Comparison of ENCODE assay signal across 8 mouse cellular contexts in the genomic region with DNA sequence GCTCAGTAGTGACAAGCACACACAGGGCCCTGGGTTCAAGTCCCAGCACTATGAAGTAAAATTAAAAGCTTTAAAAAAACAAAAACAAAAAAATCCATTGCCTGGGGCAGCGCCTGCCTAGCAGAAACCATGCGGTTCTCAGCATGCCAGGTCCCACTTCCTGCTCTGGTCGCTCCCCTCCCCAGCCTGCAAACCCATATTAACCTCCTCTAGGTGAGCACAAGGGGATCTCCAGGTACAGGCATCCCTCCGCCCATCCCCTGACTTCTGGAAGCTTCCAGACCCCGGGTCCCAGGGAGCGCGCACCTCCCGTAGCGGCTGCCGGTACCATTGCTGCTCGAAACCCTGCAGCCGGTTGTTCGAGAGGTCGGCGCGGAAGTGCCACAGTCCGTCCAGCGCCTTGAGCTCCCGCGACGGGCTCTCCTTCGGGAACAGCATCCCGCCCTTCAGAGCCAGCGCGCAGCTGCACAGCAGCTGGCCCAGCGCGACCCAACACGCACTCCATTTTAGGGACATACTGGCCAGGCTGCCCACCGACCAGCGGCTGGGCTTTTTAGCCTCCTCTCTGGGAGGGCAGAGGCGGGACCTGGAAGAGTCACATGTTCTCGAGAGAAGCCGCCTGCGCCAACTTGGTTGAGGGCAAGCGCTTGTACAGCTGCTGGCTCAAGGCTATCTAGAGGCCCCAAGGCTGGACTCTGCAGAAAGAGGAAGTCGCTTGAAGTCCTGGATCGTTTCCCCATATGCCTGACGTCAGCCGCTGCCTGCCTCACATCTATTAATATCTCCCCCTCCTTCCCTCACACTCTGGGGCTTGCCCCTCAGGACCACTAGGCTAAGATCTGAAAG. TPM values are rescaled to one million over a fixed set of nuclear protein-coding genes. Genes with fewer than 3 reads are reported as not detected.
A peak's percentile ranks its signal among the peaks of the same experiment; 100 is the strongest.
DNase-seq lines count a peak whose midpoint lies in the region; ATAC-seq and TF ChIP-seq lines count a peak whose summit lies in the region.

Gene Gusb, minus strand, starts transcription at position 749 of the 846 bp plus-strand sequence.

- H3K9ac ChIP-seq in kidney, embryonic 14.5 days (ENCODE audit: low read depth, low read length), result peak within 1 kb of the TSS; percentile 67
- peak within 1 kb of the TSS; percentile 75 for H3K9ac ChIP-seq in limb, embryonic 14.5 days (ENCODE audit: low read depth, low read length, severe bottlenecking)
- H3K9ac ChIP-seq in midbrain, embryonic 16.5 days (ENCODE audit: low read depth, low read length), result peak within 1 kb of the TSS; percentile 61

- peaks cover 5% of the 10 kb centered on the region; the same call in 1 of the 2 replicates for H3K36me3 ChIP-seq in kidney, embryonic 14.5 days (ENCODE audit: control insufficient read depth, insufficient read depth, low read length)
- H3K36me3 ChIP-seq in limb, embryonic 14.5 days (ENCODE audit: control insufficient read depth, insufficient read depth, low read length), result 0 out of 2 replicates have a peak, but pooled peaks cover 4% of the 10 kb centered on the region
- H3K36me3 ChIP-seq in midbrain, embryonic 16.5 days (ENCODE audit: control insufficient read depth, insufficient read depth, low read length), result no peaks in the 10 kb centered on the region
- peaks cover 5% of the 10 kb centered on the region for H3K36me3 ChIP-seq in spleen, adult 2 months (ENCODE audit: control insufficient read depth, insufficient read depth, low read length)

- peaks cover 3% of the 10 kb centered on the region; the same call in 1 of the 2 replicates for H3K4me1 ChIP-seq in bone marrow, adult 2 months (ENCODE audit: control insufficient read depth, insufficient read depth, low read length)
- H3K4me1 ChIP-seq in embryonic fibroblast, embryonic 13.5 days (ENCODE audit: control insufficient read depth, insufficient read depth, low read length), result peaks cover 9% of the 10 kb centered on the region; the same call in 1 of the 2 replicates
- peaks cover 10% of the 10 kb centered on the region; the same call in 1 of the 2 replicates for H3K4me1 ChIP-seq in kidney, embryonic 14.5 days (ENCODE audit: control insufficient read depth, insufficient read depth, low read length)
- H3K4me1 ChIP-seq in limb, embryonic 14.5 days (ENCODE audit: control insufficient read depth, insufficient read depth, low read length), result peaks cover 11% of the 10 kb centered on the region
- H3K4me1 ChIP-seq in midbrain, embryonic 16.5 days (ENCODE audit: control insufficient read depth, insufficient read depth, low read length), result peaks cover 8% of the 10 kb centered on the region
- H3K4me1 ChIP-seq in spleen, adult 2 months (ENCODE audit: control insufficient read depth, insufficient read depth, insufficient read length), result peaks cover 8% of the 10 kb centered on the region; the same call in 1 of the 2 replicates

- H3K4me2 ChIP-seq in kidney, embryonic 14.5 days (replicated peaks; ENCODE audit: low read depth, low read length), result peak within 1 kb of the TSS; percentile 73
- peak within 1 kb of the TSS; percentile 63 for H3K4me2 ChIP-seq in limb, embryonic 14.5 days (replicated peaks; ENCODE audit: low read depth, low read length, severe bottlenecking)
- peak within 1 kb of the TSS; percentile 82 for H3K4me2 ChIP-seq in midbrain, embryonic 16.5 days (ENCODE audit: low read length)

- ATAC-seq in kidney, embryonic 14.5 days (ENCODE audit: low FRiP score, low TSS enrichment), result peak; percentile 91
- ATAC-seq in limb, embryonic 14.5 days (ENCODE audit: low FRiP score, low read depth), result peak; percentile 91
- ATAC-seq in midbrain, embryonic 16.5 days, result peak; percentile 92

- peaks cover 6% of the 10 kb centered on the region; the same call in 1 of the 2 replicates for H3K9me3 ChIP-seq in kidney, embryonic 14.5 days (ENCODE audit: control insufficient read depth, low read length)
- no peaks in the 10 kb centered on the region for H3K9me3 ChIP-seq in limb, embryonic 14.5 days (ENCODE audit: control insufficient read depth, low read length)
- H3K9me3 ChIP-seq in midbrain, embryonic 16.5 days (replicated peaks; ENCODE audit: control insufficient read depth, low read length, poor library complexity, severe bottlenecking), result no peaks in the 10 kb centered on the region; the same call in 1 of the 2 replicates

- under 1% methylated on average over 39 of the region's 39 CpGs for WGBS in bone marrow, adult 2 months
- under 1% methylated on average over 39 of the region's 39 CpGs for WGBS in kidney, embryonic 14.5 days
- WGBS in limb, embryonic 14.5 days, result under 1% methylated on average over 39 of the region's 39 CpGs
- whole genome bisulfite sequencing in midbrain, embryonic 16.5 days, result under 1% methylated on average over 39 of the region's 39 CpGs
- WGBS in spleen, adult 2 months, result under 1% methylated on average over 39 of the region's 39 CpGs

- peak within 1 kb of the TSS; percentile 89 for H3K4me3 ChIP-seq in bone marrow, adult 2 months (replicated peaks; ENCODE audit: control insufficient read depth, low read depth, low read length)
- peak within 1 kb of the TSS; percentile 68 for H3K4me3 ChIP-seq in embryonic fibroblast, embryonic 13.5 days (ENCODE audit: insufficient read depth, low read length)
- H3K4me3 ChIP-seq in kidney, embryonic 14.5 days (ENCODE audit: low read length), result peak within 1 kb of the TSS; percentile 74
- peak within 1 kb of the TSS; percentile 67 for H3K4me3 ChIP-seq in limb, embryonic 14.5 days (replicated peaks; ENCODE audit: low read length)
- H3K4me3 ChIP-seq in midbrain, embryonic 16.5 days (ENCODE audit: low read depth, low read length), result peak within 1 kb of the TSS; percentile 46
- H3K4me3 ChIP-seq in spleen, adult 2 months (ENCODE audit: extremely low read depth, insufficient read depth, insufficient read length), result peak within 1 kb of the TSS; percentile 99

- peak; percentile 98 for DNase-seq in 3T3-L1 (ENCODE audit: low read depth, low spot score)
- DNase-seq in heart, adult 9 months (ENCODE audit: low spot score in 2 of 2), result peak; percentile 91 to 95
- DNase-seq in limb, embryonic 14.5 days (ENCODE audit: low spot score), result peak; percentile 83
- peak; percentile 54 to 74 for DNase-seq in spleen, adult 2 months (ENCODE audit: low read depth in 1 of 2, low spot score in 2 of 2)

- no peaks in the 10 kb centered on the region for H3K27me3 ChIP-seq in kidney, embryonic 14.5 days (ENCODE audit: control insufficient read depth, insufficient read depth, low read length)
- no peaks in the 10 kb centered on the region for H3K27me3 ChIP-seq in limb, embryonic 14.5 days (ENCODE audit: control insufficient read depth, insufficient read depth, low read length)
- H3K27me3 ChIP-seq in midbrain, embryonic 16.5 days (ENCODE audit: control insufficient read depth, insufficient read depth, low read depth, low read length), result no peaks in the 10 kb centered on the region
- no peaks in the 10 kb centered on the region for H3K27me3 ChIP-seq in spleen, adult 2 months (ENCODE audit: control insufficient read depth, insufficient read depth, low read length)

- peak within 1 kb of the TSS; percentile 91 for H3K27ac ChIP-seq in bone marrow, adult 2 months (ENCODE audit: control insufficient read depth, insufficient read depth, low read depth, low read length, poor library complexity)
- peak within 1 kb of the TSS; percentile 21 for H3K27ac ChIP-seq in embryonic fibroblast, embryonic 13.5 days (ENCODE audit: insufficient read depth, low read length)
- peak within 1 kb of the TSS; percentile 79 for H3K27ac ChIP-seq in kidney, embryonic 14.5 days (ENCODE audit: low read depth, low read length)
- peak within 1 kb of the TSS; percentile 72 for H3K27ac ChIP-seq in limb, embryonic 14.5 days (replicated peaks; ENCODE audit: low read depth, low read length)
- H3K27ac ChIP-seq in midbrain, embryonic 16.5 days (ENCODE audit: low read length), result peak within 1 kb of the TSS; percentile 63; the same call in 1 of the 2 replicates
- peak within 1 kb of the TSS; percentile 91 for H3K27ac ChIP-seq in spleen, adult 2 months (ENCODE audit: insufficient read depth, low read length)

- TF ChIP-seq CTCF in bone marrow, adult 2 months (IDR thresholded peaks at IDR 0.05; ENCODE audit: control insufficient read depth, insufficient read depth, low read length), result no peak
- no peak for TF ChIP-seq CTCF in embryonic fibroblast, embryonic 13.5 days (IDR thresholded peaks at IDR 0.05; ENCODE audit: borderline replicate concordance, insufficient read depth, low read length)
- no peak for TF ChIP-seq CTCF in spleen, adult 2 months (IDR thresholded peaks at IDR 0.05; ENCODE audit: extremely low read depth, insufficient read depth, insufficient read length, insufficient replicate concordance)

- peak; percentile 77; the same call in 1 of the 2 replicates for TF ChIP-seq POLR2A in bone marrow, adult 2 months (IDR thresholded peaks at IDR 0.05; ENCODE audit: borderline replicate concordance, control insufficient read depth, low read depth, low read length)
- peak; percentile 95 for TF ChIP-seq POLR2A in embryonic fibroblast, embryonic 13.5 days (IDR thresholded peaks at IDR 0.05; ENCODE audit: low read depth, low read length)
- TF ChIP-seq POLR2A in limb, embryonic 14.5 days (IDR thresholded peaks at IDR 0.05; ENCODE audit: borderline replicate concordance, extremely low read depth, insufficient read depth, insufficient read length), result peak; percentile 85; the same call in 1 of the 2 replicates
- peak; percentile 72 for TF ChIP-seq POLR2A in spleen, adult 2 months (IDR thresholded peaks at IDR 0.05; ENCODE audit: low read depth, low read length)

RNA-seq across cellular contexts. Expression of gene Gusb, which starts in this region (rescaled TPM):
- polyA plus RNA-seq in bone marrow, adult 2 months (2011; ENCODE audit: insufficient read depth, insufficient read length, low replicate concordance, missing spikeins), result 14.5 and 22.6 TPM in 2 replicates
- polyA plus RNA-seq in embryonic fibroblast, embryonic 13.5 days (2011; ENCODE audit: insufficient read length, low read depth, missing spikeins), result 43.4 and 49.9 TPM in 2 replicates
- polyA plus RNA-seq in kidney, embryonic 14.5 days (2014; fragmentation: Nextera tagmentation; extraction: Ambion mirVana), result 49.8 and 58.7 TPM in 2 replicates
- polyA plus RNA-seq in limb, embryonic 14.5 days (2012; rRNA removed), result 37.2 and 43.5 TPM in 2 replicates
- polyA plus RNA-seq in limb, embryonic 14.5 days (2014; fragmentation: Nextera tagmentation; extraction: Ambion mirVana), result 54.4 and 57.5 TPM in 2 replicates
- polyA plus RNA-seq in midbrain, embryonic 16.5 days (2015; fragmentation: Nextera tagmentation; extraction: Ambion mirVana), result 30.3 and 31.5 TPM in 2 replicates
- 39.9 and 46.2 TPM in 2 replicates for polyA plus RNA-seq in spleen, adult 2 months (2012; rRNA removed)

Comparison
In these comparisons a context has a peak if more than half of its experiments do, and no peak if none do; other contexts are left out.
1. Peak in every context shown above with its lines: DNase-seq, ATAC-seq, H3K4me3 ChIP-seq and H3K27ac ChIP-seq.
2. H3K27ac ChIP-seq: peak in every context shown above with its lines; median percentile 91 in bone marrow, adult 2 months; 91 in spleen, adult 2 months; 79 in kidney, embryonic 14.5 days; 72 in limb, embryonic 14.5 days; 63 in midbrain, embryonic 16.5 days; 21 in embryonic fibroblast, embryonic 13.5 days.
3. H3K4me3 ChIP-seq: peak in every context shown above with its lines; median percentile 99 in spleen, adult 2 months; 89 in bone marrow, adult 2 months; 74 in kidney, embryonic 14.5 days; 68 in embryonic fibroblast, embryonic 13.5 days; 67 in limb, embryonic 14.5 days; 46 in midbrain, embryonic 16.5 days.